In genomic region chr2:167665972-167666713, GRCm38 (mm10) we compare ENCODE assay signal across 26 mouse cellular contexts. TPM values are rescaled to one million over a fixed set of nuclear protein-coding genes. Genes with fewer than 3 reads are reported as not detected.
DNase-seq lines count a peak whose midpoint lies in the region; ATAC-seq lines count a peak whose summit lies in the region.
"Had no signal": no experiment of that assay in that cellular context is flagged by ENCODE, and none has a peak within 500 bp of the region (broad histone marks: within the 10 kb centered on the region; RNA-seq: fewer than 3 reads in every experiment).

No protein-coding gene starts in this region.

- H3K9ac ChIP-seq in kidney, embryonic 15.5 days, result no peak overlapping the region
- H3K9ac ChIP-seq: embryonic facial prominence, embryonic 12.5 days; embryonic facial prominence, embryonic 15.5 days; forebrain, embryonic 15.5 days; heart, embryonic 12.5 days; heart, embryonic 15.5 days; hindbrain, embryonic 13.5 days had no signal

- H3K27me3 ChIP-seq in kidney, embryonic 15.5 days, result peaks cover 6% of the 10 kb centered on the region; the same call in 1 of the 2 replicates
- H3K27me3 ChIP-seq: embryonic facial prominence, embryonic 15.5 days had no signal

- H3K4me1 ChIP-seq in kidney, embryonic 15.5 days, result peaks cover 9% of the 10 kb centered on the region

- H3K27ac ChIP-seq in kidney, embryonic 15.5 days, result no peak overlapping the region
- H3K27ac ChIP-seq: embryonic facial prominence, embryonic 12.5 days; embryonic facial prominence, embryonic 15.5 days; forebrain, embryonic 15.5 days; heart, embryonic 15.5 days; hindbrain, embryonic 10.5 days; hindbrain, embryonic 13.5 days had no signal

- 77% methylated on average over 18 of the region's 18 CpGs for WGBS in kidney, embryonic 15.5 days

- peak; percentile 77 for DNase-seq in kidney, adult 18-20 months
- DNase-seq in kidney, adult 9 months, result peak; percentile 95
- DNase-seq in kidney, postnatal 10 days, result peak; percentile 45
- peak; percentile 81 to 92 for DNase-seq in kidney, postnatal 36 days
- DNase-seq in cerebellum, adult 8-10 months, result no peak
- no peak for DNase-seq in urinary bladder, postnatal 14 days (ENCODE audit: low spot score)
- no peak for DNase-seq in adrenal gland, adult (ENCODE audit: inconsistent age in 2 of 2, low spot score in 1 of 2)
- DNase-seq: adrenal gland, adult 8-10 months; adrenal gland, postnatal 36 days; cerebellum, adult 18-20 months; cerebellum, adult 9-11 months; cerebellum, postnatal 25 days; gastrocnemius, postnatal 10 days; heart, adult 18-20 months; heart, postnatal 10 days; heart, postnatal 36 days had no signal

- H3K36me3 ChIP-seq in kidney, embryonic 15.5 days, result no peaks in the 10 kb centered on the region
- H3K36me3 ChIP-seq: embryonic facial prominence, embryonic 12.5 days; embryonic facial prominence, embryonic 15.5 days; forebrain, embryonic 15.5 days; heart, embryonic 12.5 days; heart, embryonic 15.5 days; hindbrain, embryonic 10.5 days; hindbrain, embryonic 13.5 days had no signal

- ATAC-seq in kidney, embryonic 15.5 days (replicated peaks; ENCODE audit: low FRiP score), result no peak
- ATAC-seq: CD4-positive, CD25-positive, alpha-beta regulatory T cell, adult 4 months; forebrain, embryonic 15.5 days; hindbrain, embryonic 16.5 days had no signal

- no peak overlapping the region for H3K4me3 ChIP-seq in kidney, embryonic 15.5 days (replicated peaks)
- H3K4me3 ChIP-seq: embryonic facial prominence, embryonic 12.5 days; embryonic facial prominence, embryonic 15.5 days; forebrain, embryonic 15.5 days; heart, embryonic 12.5 days; heart, embryonic 15.5 days; hindbrain, embryonic 10.5 days; hindbrain, embryonic 13.5 days had no signal

- H3K9me3 ChIP-seq in kidney, embryonic 15.5 days (replicated peaks), result no peaks in the 10 kb centered on the region
- H3K9me3 ChIP-seq: embryonic facial prominence, embryonic 12.5 days; embryonic facial prominence, embryonic 15.5 days; forebrain, embryonic 15.5 days; heart, embryonic 12.5 days; heart, embryonic 15.5 days; hindbrain, embryonic 10.5 days; hindbrain, embryonic 13.5 days had no signal

- no peak overlapping the region for H3K4me2 ChIP-seq in kidney, embryonic 15.5 days
- H3K4me2 ChIP-seq: embryonic facial prominence, embryonic 12.5 days; embryonic facial prominence, embryonic 15.5 days; forebrain, embryonic 15.5 days; heart, embryonic 12.5 days; heart, embryonic 15.5 days; hindbrain, embryonic 13.5 days had no signal

RNA-seq across cellular contexts. Expression of gene Gm20431, which starts 4.8 kb away (rescaled TPM):
- 12.1 and 12.8 TPM in 2 replicates for polyA plus RNA-seq in kidney, embryonic 15.5 days (2015; fragmentation: Nextera tagmentation; extraction: Ambion mirVana)
- polyA plus RNA-seq: CD4-positive, CD25-positive, alpha-beta regulatory T cell, adult 4 months had no signal

RNA-seq across cellular contexts. Expression of gene Cebpb, which starts 22.6 kb away (rescaled TPM):
- polyA plus RNA-seq in kidney, embryonic 15.5 days (2015; fragmentation: Nextera tagmentation; extraction: Ambion mirVana), result 5.1 and 5.7 TPM in 2 replicates

RNA-seq across cellular contexts. Expression of gene Tmem189, which starts 23.5 kb away (rescaled TPM):
- polyA plus RNA-seq in kidney, embryonic 15.5 days (2015; fragmentation: Nextera tagmentation; extraction: Ambion mirVana), result 47.3 and 48.1 TPM in 2 replicates

RNA-seq across cellular contexts. Expression of gene Ube2v1, which starts 34.2 kb away (rescaled TPM):
- polyA plus RNA-seq in kidney, embryonic 15.5 days (2015; fragmentation: Nextera tagmentation; extraction: Ambion mirVana), result 284 and 313 TPM in 2 replicates

Comparison
In these comparisons a context has a peak if more than half of its experiments do, and no peak if none do; other contexts are left out.
1. DNase-seq: peak in kidney, adult 18-20 months (single experiment), kidney, adult 9 months (single experiment), kidney, postnatal 10 days (single experiment) and kidney, postnatal 36 days (2 of 2); none in cerebellum, adult 8-10 months (single experiment), urinary bladder, postnatal 14 days (single experiment) and adrenal gland, adult (0 of 2).